Mouse (Mus musculus) testis, adult 2 months (tissue): ENCODE results near the gene Nkx2-5. TPM values are rescaled to one million over a fixed set of nuclear protein-coding genes. Genes with fewer than 3 reads are reported as not detected.

Source experiments
- H3K27ac ChIP-seq: fragments of 200-500 bp; 2 replicates; pipeline ENCODE4 v1.5.1; 2012; ENCODE audit warnings: low read depth, low read length; ENCODE audit not compliant: control insufficient read depth, insufficient read depth
- H3K27me3 ChIP-seq: fragments of 200-500 bp; 2 replicates; pipeline ENCODE4 v1.6.1; 2012; ENCODE audit warnings: mild to moderate bottlenecking, low read length, moderate library complexity; ENCODE audit not compliant: control insufficient read depth, insufficient read depth
- H3K36me3 ChIP-seq: fragments of 200-500 bp; 2 replicates; pipeline ENCODE4 v1.6.1; 2012; ENCODE audit warnings: mild to moderate bottlenecking, low read length; ENCODE audit not compliant: control insufficient read depth, insufficient read depth
- H3K4me1 ChIP-seq: fragments of 200-500 bp; 2 replicates; pipeline ENCODE4 v1.6.1; 2012; ENCODE audit warnings: low read length; ENCODE audit not compliant: control insufficient read depth, insufficient read depth
- H3K4me3 ChIP-seq: fragments of 200-500 bp; 2 replicates; pipeline ENCODE4 v1.5.1; 2012; ENCODE audit warnings: low read depth, mild to moderate bottlenecking, low read length, moderate library complexity, mixed read lengths; ENCODE audit not compliant: control insufficient read depth
- CTCF ChIP-seq: fragments of 200-500 bp; IDR thresholded peaks from 2 replicates; pipeline ENCODE4 v1.5.1; 2012; ENCODE audit warnings: low read depth, mild to moderate bottlenecking, inconsistent platforms, low read length, moderate library complexity; ENCODE audit not compliant: control insufficient read depth, insufficient read depth, insufficient replicate concordance
- POLR2A ChIP-seq: fragments of 200-500 bp; IDR thresholded peaks from 2 replicates; pipeline ENCODE4 v1.6.1; 2012; ENCODE audit warnings: low read depth, mild to moderate bottlenecking, inconsistent platforms, low read length, moderate library complexity; ENCODE audit not compliant: control insufficient read depth
- polyA plus RNA-seq: library from polyadenylated mRNA; depleted of rRNA; stranded (reverse); fragments of >200 nt; gene quantifications from 2 replicates; pipeline ENCODE4 v1.2.3, GENCODE M21; 2012

Nkx2-5 gene
- polyA plus RNA-seq, 1 experiment = not detected

DNA sequence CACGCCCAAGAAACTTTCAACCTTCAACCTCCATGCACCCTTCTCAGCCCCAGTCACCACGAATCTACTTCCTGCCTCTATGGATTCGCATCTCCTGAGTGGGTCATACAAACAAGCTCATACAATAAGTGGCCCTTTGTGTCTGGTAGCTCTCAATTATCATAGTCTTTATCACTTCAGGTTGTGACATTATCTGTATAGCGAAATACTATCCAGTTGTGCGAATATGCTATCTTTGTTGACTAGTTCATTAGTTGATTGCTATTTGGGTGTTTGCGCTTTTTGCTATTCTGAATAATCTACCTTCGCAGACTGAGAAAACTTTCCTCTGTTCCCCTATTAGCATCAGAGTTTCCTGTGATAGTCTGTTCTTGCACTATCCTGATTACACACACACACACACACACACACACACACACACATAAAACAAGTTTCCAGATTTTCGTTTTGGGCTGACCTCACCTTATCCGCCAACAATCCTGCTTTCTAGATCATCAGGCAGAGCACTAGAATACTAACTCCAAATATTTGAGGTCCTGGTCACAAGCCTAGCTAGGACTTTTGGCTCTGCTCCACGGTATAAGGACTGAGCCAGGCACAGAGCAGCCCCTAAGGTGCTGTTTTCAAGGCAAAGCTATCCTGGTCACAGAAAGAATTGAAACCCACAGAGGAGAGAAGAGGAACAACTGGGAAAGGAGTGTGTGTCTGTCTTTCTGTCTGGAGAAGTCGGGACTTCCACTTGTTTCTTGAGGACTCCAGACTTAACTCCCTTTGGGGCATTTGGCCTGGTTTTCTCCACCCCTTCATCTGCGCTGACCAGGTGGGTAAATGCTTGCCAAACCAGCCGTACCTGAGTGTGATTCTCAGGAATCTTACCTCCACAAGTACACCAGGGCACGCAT is 591 bp upstream of the Nkx2-5 start:
- Histone ChIP-seq H3K36me3 (no peaks in the 10 kb centered on the region), H3K4me3 (no peak overlapping the region), H3K27ac (no peak overlapping the region), H3K4me1 (peaks cover 20% of the 10 kb centered on the region), H3K27me3 (peaks cover 12% of the 10 kb centered on the region)
- TF ChIP-seq POLR2A (no peak), CTCF (no peak)

GRCm38 (mm10) chr17:26844371-26844851 is 398 bp downstream of the Nkx2-5 start:
- Histone ChIP-seq H3K27me3 (peaks cover 8% of the 10 kb centered on the region), H3K27ac (no peak overlapping the region), H3K36me3 (no peaks in the 10 kb centered on the region), H3K4me3 (peak overlapping the region; percentile 32), H3K4me1 (peaks cover 16% of the 10 kb centered on the region)
- no peak for TF ChIP-seq POLR2A
- TF ChIP-seq CTCF = no peak

- Histone ChIP-seq H3K4me3 (no peak overlapping the region), H3K4me1 (peaks cover 17% of the 10 kb centered on the region), H3K27ac (no peak overlapping the region), H3K27me3 (peaks cover 9% of the 10 kb centered on the region), H3K36me3 (no peaks in the 10 kb centered on the region)
- TF ChIP-seq POLR2A = no peak
- TF ChIP-seq CTCF = no peak
These were observed 1.0 kb downstream of the Nkx2-5 start for GRCm38 (mm10) chr17:26843696-26844236.

- Histone ChIP-seq H3K27ac (no peak overlapping the region), H3K4me1 (peaks cover 17% of the 10 kb centered on the region), H3K36me3 (no peaks in the 10 kb centered on the region), H3K4me3 (no peak overlapping the region), H3K27me3 (peaks cover 9% of the 10 kb centered on the region)
- TF ChIP-seq CTCF (no peak), POLR2A (no peak)
These were observed 1.6 kb downstream of the Nkx2-5 start for GRCm38 (mm10) chr17:26843229-26843567.

DNA sequence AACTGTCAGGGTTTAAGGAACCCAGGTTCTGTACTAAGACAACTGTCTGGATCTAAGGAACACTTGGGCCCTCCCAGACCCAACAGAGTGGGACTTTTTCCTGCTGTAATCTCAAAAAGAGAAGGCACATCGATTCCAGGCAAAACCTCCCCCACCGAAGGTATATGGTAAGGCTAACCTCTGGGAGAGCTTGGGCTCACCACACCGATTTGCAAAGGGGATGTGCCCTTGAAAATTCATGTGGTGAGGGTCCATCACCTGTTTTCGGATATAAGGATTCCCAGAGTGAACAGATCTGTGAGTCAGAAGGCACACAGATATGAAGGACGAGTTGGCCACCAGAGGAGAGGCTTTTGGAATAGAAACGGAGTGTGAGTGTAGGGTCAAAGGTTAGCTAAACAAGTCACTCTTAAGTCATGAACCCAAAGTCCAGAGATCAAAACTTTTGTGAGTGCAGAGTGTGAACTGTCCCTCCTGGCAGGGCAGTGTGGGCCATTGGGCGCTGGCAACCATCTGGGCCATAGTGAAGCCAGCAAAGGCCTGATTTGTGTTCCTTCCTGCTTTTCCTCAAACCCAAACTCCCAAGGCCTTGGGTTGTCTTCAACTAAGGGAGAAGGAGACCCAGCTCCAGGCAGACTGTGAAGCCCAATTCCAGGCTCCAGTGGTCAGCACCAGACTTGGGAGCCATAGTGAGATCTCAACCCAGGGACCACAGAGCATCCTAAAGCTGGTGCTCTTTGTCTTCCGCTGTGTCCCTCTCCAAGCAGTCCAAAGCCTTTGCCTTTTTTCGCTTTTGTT is 2.2 kb downstream of the Nkx2-5 start:
- Histone ChIP-seq H3K27me3 (peaks cover 9% of the 10 kb centered on the region), H3K27ac (no peak overlapping the region), H3K36me3 (no peaks in the 10 kb centered on the region), H3K4me1 (peaks cover 17% of the 10 kb centered on the region), H3K4me3 (no peak overlapping the region)
- TF ChIP-seq POLR2A (no peak), CTCF (no peak)

GRCm38 (mm10) chr17:26841981-26842380 is 2.8 kb downstream of the Nkx2-5 start:
- H3K4me1 ChIP-seq = peaks cover 17% of the 10 kb centered on the region
- H3K36me3 ChIP-seq = no peaks in the 10 kb centered on the region
- TF ChIP-seq POLR2A = no peak
- no peak for TF ChIP-seq CTCF
- peaks cover 9% of the 10 kb centered on the region for H3K27me3 ChIP-seq
- no peak overlapping the region for H3K4me3 ChIP-seq
- H3K27ac ChIP-seq = no peak overlapping the region

GRCm38 (mm10) chr17:26840922-26841731 is 3.7 kb downstream of the Nkx2-5 start:
- no peak for TF ChIP-seq POLR2A
- TF ChIP-seq CTCF = no peak
- Histone ChIP-seq H3K4me1 (peaks cover 17% of the 10 kb centered on the region), H3K27me3 (peaks cover 9% of the 10 kb centered on the region), H3K27ac (no peak overlapping the region), H3K4me3 (no peak overlapping the region), H3K36me3 (no peaks in the 10 kb centered on the region)
